Mouse (Mus musculus): Measurements from ENCODE around the gene Grasp.
A peak's percentile ranks its signal among the peaks of the same experiment; 100 is the strongest.

Grasp gene

GRCm38 (mm10) chr15:101248029-101248710 is 24.2 kb downstream of the Grasp start:
- no peak for DNase-seq (ENCODE audit: inconsistent ontology term)

GRCm38 (mm10) chr15:101250220-101250800 is 26.3 kb downstream of the Grasp start:
- DNase-seq (ENCODE audit: inconsistent ontology term) = no peak

DNA sequence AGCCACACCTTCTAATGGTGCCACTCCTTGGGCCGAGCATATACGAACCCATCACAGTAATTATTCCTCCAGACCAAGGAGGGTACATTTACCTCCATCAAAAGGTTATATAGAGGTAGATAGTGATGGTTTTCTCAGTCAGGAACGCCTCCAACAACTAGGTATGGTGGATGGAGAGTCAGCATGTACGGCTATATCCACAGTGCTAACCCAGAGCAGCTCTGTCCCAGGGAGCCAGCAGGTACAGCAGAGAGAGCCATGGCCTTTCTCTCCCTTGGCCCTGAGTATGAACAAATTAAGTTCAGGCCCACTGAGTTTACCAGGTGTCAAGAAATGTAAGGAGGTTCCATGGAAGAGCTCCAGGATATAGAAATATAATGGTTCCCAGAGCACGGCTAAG is 27.9 kb downstream of the Grasp start:
- DNase-seq (ENCODE audit: inconsistent ontology term) = no peak

DNA sequence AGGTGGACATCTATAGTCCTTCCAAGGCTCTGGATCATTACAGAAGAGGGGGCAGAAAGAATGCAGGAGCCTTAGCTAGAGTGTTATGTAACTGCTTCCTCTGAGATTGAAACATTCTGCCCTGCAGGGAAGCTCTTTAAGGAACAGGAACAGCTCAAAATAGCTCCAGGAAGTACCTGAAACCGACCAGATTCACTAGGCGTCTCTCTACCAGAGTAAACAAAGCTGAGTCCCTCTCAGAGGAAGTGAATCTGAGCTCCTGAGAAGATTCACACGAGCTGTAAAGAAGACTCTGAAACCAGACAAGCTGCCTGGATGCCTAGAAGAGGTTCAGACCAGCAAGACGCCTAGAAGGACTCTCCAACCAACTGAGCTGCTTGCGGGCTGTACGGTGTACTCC is 28.6 kb downstream of the Grasp start:
- DNase-seq (ENCODE audit: inconsistent ontology term) = no peak

DNA sequence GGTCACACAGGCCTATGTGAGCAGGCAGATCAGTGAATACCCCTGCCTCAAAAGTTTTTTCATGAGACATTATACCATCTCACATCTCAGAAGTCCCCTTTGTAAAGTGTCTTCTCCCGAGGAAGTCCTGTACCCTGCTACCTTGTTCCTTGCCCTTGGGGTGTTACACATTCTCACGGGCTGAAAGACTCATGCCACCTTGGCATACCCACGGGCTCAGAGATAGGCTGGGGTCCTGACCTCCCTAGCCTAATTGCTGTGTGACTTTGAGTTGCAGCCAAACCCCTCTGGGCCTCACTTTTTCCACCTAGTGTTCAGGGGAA is 29.5 kb downstream of the Grasp start:
- no peak for DNase-seq (ENCODE audit: inconsistent ontology term)

- DNase-seq (ENCODE audit: inconsistent ontology term) = peak; percentile 93
Measured at GRCm38 (mm10) chr15:101253886-101254795, 30.2 kb downstream of the Grasp start, which contains the start of gene Nr4a1. TSS of gene Nr4a1 (plus strand) at chr15:101254269.

GRCm38 (mm10) chr15:101255842-101256462 is 32.0 kb downstream of the Grasp start:
- no peak for DNase-seq (ENCODE audit: inconsistent ontology term)

DNA sequence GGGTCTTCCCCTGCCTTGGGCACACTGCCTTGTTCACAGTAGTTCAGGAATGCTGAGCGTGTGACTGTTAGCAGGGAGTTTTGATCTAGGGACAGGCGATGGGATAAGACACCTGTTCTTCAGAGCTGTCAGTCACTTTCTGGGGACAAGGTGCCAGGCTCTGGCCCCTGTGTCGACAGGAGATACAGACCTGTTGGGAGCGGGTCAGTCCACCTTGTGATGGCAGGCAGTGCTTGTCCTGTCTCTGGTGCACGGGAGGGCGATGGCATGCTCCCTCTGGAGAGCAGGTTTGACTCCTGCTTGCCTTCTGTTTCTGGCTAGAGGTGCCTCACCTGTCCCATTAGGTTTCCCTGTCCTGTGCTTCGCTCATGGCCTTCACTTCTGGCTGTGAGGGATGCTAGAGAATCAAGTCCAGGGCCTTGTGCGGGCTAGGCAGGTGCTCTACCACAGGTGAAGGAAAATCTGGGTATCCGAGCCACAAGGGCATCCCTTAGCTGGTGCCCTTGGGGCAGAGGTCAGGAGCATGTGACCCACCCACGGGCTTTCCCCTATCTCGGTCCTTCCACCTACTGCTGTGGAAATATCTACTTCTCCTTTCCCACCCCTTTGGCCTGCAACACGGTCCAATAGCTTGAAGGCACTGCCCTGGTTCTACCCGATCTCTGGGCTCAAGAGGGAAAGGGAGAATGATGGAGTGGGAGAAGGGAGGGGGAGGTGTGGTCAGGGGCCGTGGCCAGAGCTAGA is 32.6 kb downstream of the Grasp start:
- no peak for DNase-seq (ENCODE audit: inconsistent ontology term)

DNA sequence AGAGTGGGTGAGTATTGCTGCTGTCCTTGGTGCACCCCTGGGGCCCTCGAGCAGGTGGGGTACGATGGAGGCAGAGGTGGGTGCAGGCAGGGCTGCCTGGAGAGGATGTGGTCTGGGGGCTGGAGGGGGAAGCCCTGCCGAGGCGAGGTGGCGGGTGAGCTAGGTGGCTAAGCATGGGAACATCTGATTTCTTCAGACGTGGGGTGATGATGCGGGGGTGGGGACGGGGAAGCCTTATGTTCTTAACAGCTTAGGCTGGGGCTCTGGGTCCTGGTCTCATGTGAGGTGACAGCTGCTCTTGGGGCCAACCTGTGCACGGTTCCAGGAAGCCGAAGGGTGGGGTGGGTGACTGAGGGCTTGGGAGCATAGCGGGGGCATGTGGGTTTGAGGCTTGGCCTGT is 34.4 kb downstream of the Grasp start:
- DNase-seq (ENCODE audit: inconsistent ontology term) = no peak

DNA sequence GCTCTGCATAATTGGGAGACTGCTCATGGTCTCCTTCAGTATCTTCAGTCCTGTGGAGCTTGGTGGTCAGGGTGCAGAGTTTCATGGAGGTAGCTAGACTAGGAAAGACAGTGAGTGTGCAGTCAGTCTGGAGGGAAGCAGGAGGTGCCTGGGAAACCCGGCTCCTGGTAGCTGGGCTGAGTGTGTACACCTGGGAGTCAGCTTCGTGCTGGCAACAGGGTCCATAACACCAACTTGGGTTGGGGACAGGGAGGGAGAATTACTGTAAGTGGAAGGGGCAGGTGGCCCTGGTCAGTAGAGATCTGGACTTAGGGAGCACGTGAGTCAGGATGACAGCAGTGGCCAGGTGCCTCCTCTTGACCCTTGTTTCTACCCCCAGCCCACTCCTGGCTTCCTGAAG is 35.9 kb downstream of the Grasp start:
- no peak for DNase-seq (ENCODE audit: inconsistent ontology term)

GRCm38 (mm10) chr15:101260387-101260786 is 36.4 kb downstream of the Grasp start:
- DNase-seq (ENCODE audit: inconsistent ontology term) = no peak

- DNase-seq (ENCODE audit: inconsistent ontology term) = no peak
Measured at GRCm38 (mm10) chr15:101260874-101261622, 37.1 kb downstream of the Grasp start.

DNA sequence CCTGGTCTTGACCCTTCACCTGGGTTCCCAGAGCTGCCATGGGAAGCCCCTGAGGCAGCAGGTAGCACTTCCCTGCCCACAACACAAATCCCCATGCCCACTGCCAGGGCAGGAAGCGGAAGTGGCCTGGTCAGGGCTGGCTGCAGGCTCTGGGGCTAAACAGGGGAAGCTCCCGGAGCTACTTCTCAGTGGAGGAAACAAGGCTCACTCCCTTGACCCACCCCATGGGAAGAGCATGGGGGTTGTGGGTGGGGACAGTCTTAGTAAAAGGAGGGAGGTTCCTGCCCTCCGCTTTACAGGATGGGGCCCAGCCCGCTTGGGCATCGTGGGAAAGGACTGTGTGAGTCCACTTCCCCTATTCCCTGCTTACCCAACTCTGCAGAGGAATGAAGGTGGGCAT is 38.5 kb downstream of the Grasp start:
- no peak for DNase-seq (ENCODE audit: inconsistent ontology term)

DNA sequence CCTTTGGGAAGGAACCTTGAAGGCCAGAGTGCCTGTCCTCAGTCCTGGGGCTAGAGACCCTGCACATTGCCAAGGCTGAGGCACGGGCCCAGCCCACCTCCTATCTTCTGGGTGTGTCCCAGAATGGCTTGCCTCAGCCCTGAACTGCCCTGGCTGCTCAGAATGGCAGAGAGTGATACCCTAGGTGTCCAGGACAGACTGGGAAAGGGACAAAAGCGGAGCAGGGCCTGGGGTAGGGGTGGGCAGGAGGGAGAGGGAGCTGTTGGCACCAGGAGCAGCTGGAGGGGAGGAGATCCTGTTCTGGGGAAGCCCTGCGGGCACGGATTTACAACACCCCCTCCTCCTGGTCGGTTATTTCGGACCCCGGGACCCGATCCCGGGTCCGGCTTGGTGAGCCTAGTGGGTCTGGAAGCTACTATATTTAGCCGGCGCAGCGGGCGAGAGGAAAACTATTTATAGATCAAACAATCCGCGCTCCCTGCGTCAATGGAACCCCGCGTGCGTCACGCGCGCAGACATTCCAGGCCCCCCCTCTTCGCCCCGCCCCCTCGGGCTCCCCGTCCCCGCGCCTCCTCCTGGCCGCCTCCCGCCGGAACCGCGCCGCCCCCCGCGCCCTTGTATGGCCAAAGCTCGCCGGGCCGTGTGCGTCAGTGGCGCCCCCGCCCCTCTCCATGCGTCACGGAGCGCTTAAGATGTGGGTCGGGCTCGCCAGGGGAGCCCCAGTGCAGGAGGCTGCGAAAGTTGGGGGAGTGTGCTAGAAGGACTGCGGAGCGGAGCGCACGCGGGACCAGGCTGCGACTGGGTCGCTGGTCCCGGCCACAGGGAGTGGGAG is 42.4 kb downstream of the Grasp start:
- peak; percentile 99 for DNase-seq (ENCODE audit: inconsistent ontology term)

DNA sequence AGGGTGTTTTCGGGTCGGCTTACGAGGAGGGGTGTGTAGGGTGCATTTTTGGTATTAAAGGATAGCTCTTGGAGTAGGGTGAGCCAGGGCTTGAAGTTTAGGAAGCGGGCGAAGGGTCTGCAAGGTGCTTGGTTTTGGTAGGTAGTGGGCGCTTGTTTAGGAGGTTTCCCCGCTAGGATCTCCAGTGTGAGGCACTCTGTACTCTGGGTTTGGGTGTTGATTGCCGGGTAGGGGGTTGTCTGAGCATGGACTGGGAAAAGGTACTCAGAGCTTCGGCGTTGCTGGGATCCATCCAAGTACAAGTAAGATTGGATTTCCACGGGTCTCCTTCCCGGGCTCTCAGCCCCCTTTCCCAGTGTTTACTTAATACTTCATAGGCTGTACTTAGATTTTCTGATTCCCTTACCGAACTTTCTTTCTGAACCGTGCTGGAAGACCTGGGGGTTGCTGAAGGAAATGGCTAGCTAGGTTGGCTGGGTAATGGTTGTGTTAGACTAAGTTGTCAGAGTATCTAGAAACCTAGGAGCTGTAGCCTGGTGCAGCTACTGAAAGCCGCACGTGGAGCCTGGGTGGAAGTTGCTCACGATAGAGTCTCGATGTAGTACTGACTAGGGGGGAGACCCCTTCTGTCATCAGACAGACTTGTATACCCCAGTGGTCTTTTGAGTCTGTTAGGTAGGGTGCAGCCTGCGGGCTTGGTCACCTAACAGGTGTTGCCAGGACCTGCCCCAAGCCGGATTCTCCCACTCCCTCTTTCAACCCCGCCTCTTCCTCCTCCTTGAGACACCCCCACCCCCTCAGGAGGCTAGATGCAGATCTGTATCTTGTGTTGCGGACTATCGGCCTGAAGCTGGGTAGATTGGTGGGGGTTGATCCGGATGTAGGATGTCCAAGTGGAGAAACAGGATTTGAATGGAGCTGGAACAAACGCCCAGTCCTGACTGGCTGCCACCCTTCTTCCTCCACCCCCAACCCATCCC is 43.4 kb downstream of the Grasp start:
- DNase-seq (ENCODE audit: inconsistent ontology term) = no peak

DNA sequence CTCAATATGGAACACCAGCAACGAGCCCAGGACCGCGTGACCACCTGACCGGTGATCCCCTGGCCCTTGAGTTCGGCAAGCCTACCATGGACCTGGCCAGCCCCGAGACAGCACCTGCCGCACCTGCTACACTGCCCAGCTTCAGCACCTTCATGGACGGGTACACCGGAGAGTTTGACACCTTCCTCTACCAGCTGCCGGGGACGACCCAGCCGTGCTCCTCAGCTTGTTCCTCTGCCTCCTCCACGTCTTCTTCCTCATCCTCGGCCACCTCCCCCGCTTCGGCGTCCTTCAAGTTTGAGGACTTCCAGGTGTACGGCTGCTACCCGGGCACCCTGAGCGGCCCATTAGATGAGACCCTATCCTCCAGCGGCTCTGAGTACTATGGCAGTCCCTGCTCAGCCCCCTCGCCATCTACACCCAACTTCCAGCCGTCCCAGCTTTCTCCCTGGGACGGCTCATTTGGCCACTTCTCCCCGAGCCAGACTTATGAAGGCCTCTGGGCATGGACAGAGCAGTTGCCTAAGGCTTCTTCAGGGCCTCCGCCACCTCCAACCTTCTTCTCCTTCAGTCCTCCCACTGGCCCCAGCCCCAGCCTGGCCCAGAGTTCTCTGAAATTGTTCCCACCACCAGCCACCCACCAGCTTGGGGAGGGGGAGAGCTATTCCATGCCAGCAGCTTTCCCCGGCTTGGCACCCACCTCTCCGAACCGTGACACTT is 46.3 kb downstream of the Grasp start:
- DNase-seq (ENCODE audit: inconsistent ontology term) = no peak

GRCm38 (mm10) chr15:101271107-101271506 is 47.1 kb downstream of the Grasp start:
- DNase-seq (ENCODE audit: inconsistent ontology term) = no peak

- DNase-seq (ENCODE audit: inconsistent ontology term) = no peak
Measured at GRCm38 (mm10) chr15:101271513-101271912, 47.5 kb downstream of the Grasp start.

Data from Muller cell, postnatal 12 days (primary cell).